ENCODE assay signal across 14 mouse cellular contexts in the genomic region with DNA sequence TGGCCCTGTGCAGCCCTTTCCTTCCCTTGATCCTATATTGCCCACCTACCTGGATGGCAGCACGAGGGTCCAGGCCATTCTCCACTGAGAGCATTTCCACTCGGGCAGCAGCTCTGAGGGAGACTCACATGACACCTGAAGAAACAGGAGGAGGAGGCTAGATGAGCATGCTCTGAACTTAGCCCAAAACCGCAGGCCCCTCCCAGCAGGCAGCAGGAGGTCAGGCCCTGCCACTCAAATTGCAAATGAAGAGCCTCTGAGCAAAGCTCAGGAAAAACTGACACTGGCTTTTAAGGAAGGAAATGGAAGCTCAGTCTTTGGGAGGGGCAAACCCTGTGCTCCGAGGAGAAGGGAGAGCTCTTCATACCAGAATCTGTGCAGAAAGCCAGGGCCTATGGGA. TPM values are rescaled to one million over a fixed set of nuclear protein-coding genes. Genes with fewer than 3 reads are reported as not detected.
A peak's percentile ranks its signal among the peaks of the same experiment; 100 is the strongest.
DNase-seq lines count a peak whose midpoint lies in the region; ATAC-seq and TF ChIP-seq lines count a peak whose summit lies in the region.
"Had no signal": no experiment of that assay in that cellular context is flagged by ENCODE, and none has a peak within 500 bp of the region (broad histone marks: within the 10 kb centered on the region; RNA-seq: fewer than 3 reads in every experiment).

No protein-coding gene starts in this region.

- ATAC-seq in liver, embryonic 14.5 days (ENCODE audit: insufficient read depth) = 0 out of 2 replicates have a peak, but pooled peaks have one; percentile 9
- ATAC-seq in liver, embryonic 12.5 days = no peak
- no peak for ATAC-seq in liver, postnatal 0 days
- no peak for ATAC-seq in frontal cortex, adult (ENCODE audit: low TSS enrichment)
- ATAC-seq: CD4-positive, CD25-positive, alpha-beta regulatory T cell, adult 4 months; hindbrain, postnatal 0 days had no signal

- H3K36me3 ChIP-seq in liver, embryonic 14.5 days (replicated peaks; ENCODE audit: control insufficient read depth, insufficient read depth, low read depth) = no peaks in the 10 kb centered on the region; the same call in 1 of the 2 replicates
- peaks cover 55% of the 10 kb centered on the region for H3K36me3 ChIP-seq in liver, embryonic 12.5 days
- peaks cover 68% of the 10 kb centered on the region for H3K36me3 ChIP-seq in E14TG2a.4 (ENCODE audit: insufficient read depth, low read length)
- peaks cover 6% of the 10 kb centered on the region for H3K36me3 ChIP-seq in liver, postnatal 0 days (replicated peaks; ENCODE audit: insufficient read depth, low read length)
- peaks cover 52% of the 10 kb centered on the region for H3K36me3 ChIP-seq in midbrain, embryonic 10.5 days

- 45% methylated on average over 4 of the region's 4 CpGs for WGBS in liver, embryonic 14.5 days (ENCODE audit: insufficient replicate concordance)
- 49% methylated on average over 4 of the region's 4 CpGs for WGBS in liver, embryonic 12.5 days (ENCODE audit: insufficient replicate concordance)
- WGBS in liver, postnatal 0 days (ENCODE audit: insufficient replicate concordance) = 48% methylated on average over 4 of the region's 4 CpGs
- WGBS in midbrain, embryonic 10.5 days = 59% methylated on average over 4 of the region's 4 CpGs

- H3K4me3 ChIP-seq in liver, embryonic 14.5 days (ENCODE audit: insufficient read depth in 1 of 2, low read depth in 2 of 2, low read length in 2 of 2) = no peak overlapping the region
- no peak overlapping the region for H3K4me3 ChIP-seq in liver, embryonic 12.5 days
- peak overlapping the region; percentile 70 for H3K4me3 ChIP-seq in E14TG2a.4 (replicated peaks; ENCODE audit: low read length)
- H3K4me3 ChIP-seq in liver, postnatal 0 days (ENCODE audit: low read depth, low read length) = no peak overlapping the region
- no peak overlapping the region for H3K4me3 ChIP-seq in midbrain, embryonic 10.5 days
- H3K4me3 ChIP-seq: forebrain, embryonic 10.5 days; left cerebral cortex, adult 2 months had no signal

- no peak overlapping the region for H3K27ac ChIP-seq in liver, embryonic 14.5 days
- H3K27ac ChIP-seq in liver, embryonic 12.5 days = no peak overlapping the region
- 0 out of 2 replicates have a peak overlapping the region, but pooled peaks have one; percentile 16 for H3K27ac ChIP-seq in liver, postnatal 0 days (ENCODE audit: low read depth)
- no peak overlapping the region for H3K27ac ChIP-seq in midbrain, embryonic 10.5 days (replicated peaks)
- H3K27ac ChIP-seq: forebrain, embryonic 10.5 days; hindbrain, postnatal 0 days; left cerebral cortex, adult 2 months had no signal

- DNase-seq in liver, embryonic 14.5 days (ENCODE audit: low read depth in 3 of 3, low spot score in 3 of 3) = no peak
- DNase-seq in WW6 (ENCODE audit: low read depth, low spot score) = peak; percentile 72
- peak; percentile 28 for DNase-seq in liver, postnatal 0 days
- DNase-seq in midbrain, embryonic 10.5 days (ENCODE audit: low spot score) = no peak
- no peak for DNase-seq in yolk sac, embryonic 10.5 days (ENCODE audit: low spot score)
- DNase-seq: adrenal gland, adult 8-10 months; cerebellum, postnatal 14 days had no signal

- no peaks in the 10 kb centered on the region for H3K9me3 ChIP-seq in liver, embryonic 14.5 days (ENCODE audit: control insufficient read depth, low read length)
- H3K9me3 ChIP-seq in liver, embryonic 12.5 days (replicated peaks) = no peaks in the 10 kb centered on the region
- no peaks in the 10 kb centered on the region for H3K9me3 ChIP-seq in E14TG2a.4 (ENCODE audit: low read length)
- H3K9me3 ChIP-seq in liver, postnatal 0 days (ENCODE audit: low read length) = no peaks in the 10 kb centered on the region
- no peaks in the 10 kb centered on the region for H3K9me3 ChIP-seq in midbrain, embryonic 10.5 days (replicated peaks)
- H3K9me3 ChIP-seq: forebrain, embryonic 10.5 days had no signal

- no peak overlapping the region for H3K4me2 ChIP-seq in liver, embryonic 14.5 days (ENCODE audit: low read depth)
- H3K4me2 ChIP-seq in liver, embryonic 12.5 days = no peak overlapping the region
- no peak overlapping the region for H3K4me2 ChIP-seq in liver, postnatal 0 days (ENCODE audit: low read depth, low read length)

- H3K9ac ChIP-seq in liver, embryonic 14.5 days (replicated peaks) = no peak overlapping the region
- no peak overlapping the region for H3K9ac ChIP-seq in liver, embryonic 12.5 days
- no peak overlapping the region for H3K9ac ChIP-seq in liver, postnatal 0 days (replicated peaks)

- H3K27me3 ChIP-seq in liver, embryonic 14.5 days (ENCODE audit: control insufficient read depth, insufficient read depth, low read length) = no peaks in the 10 kb centered on the region
- H3K27me3 ChIP-seq in liver, embryonic 12.5 days (replicated peaks) = no peaks in the 10 kb centered on the region
- no peaks in the 10 kb centered on the region for H3K27me3 ChIP-seq in E14TG2a.4 (ENCODE audit: insufficient read depth, low read length)
- no peaks in the 10 kb centered on the region for H3K27me3 ChIP-seq in liver, postnatal 0 days (ENCODE audit: insufficient read depth, low read length)
- no peaks in the 10 kb centered on the region for H3K27me3 ChIP-seq in midbrain, embryonic 10.5 days (ENCODE audit: low read depth, poor library complexity, severe bottlenecking)

- peaks cover 3% of the 10 kb centered on the region in 2 experiments; a peak in 3 of 4 replicates for H3K4me1 ChIP-seq in liver, embryonic 14.5 days (replicated peaks; ENCODE audit: control insufficient read depth in 2 of 2, insufficient read depth in 2 of 2, low read length in 1 of 2)
- H3K4me1 ChIP-seq in liver, embryonic 12.5 days = peaks cover 23% of the 10 kb centered on the region
- H3K4me1 ChIP-seq in E14TG2a.4 (replicated peaks; ENCODE audit: low read depth, low read length) = peaks cover 89% of the 10 kb centered on the region
- peaks cover 5% of the 10 kb centered on the region; the same call in 1 of the 2 replicates for H3K4me1 ChIP-seq in liver, postnatal 0 days (ENCODE audit: insufficient read depth)
- H3K4me1 ChIP-seq in midbrain, embryonic 10.5 days = no peaks in the 10 kb centered on the region

- no peak for TF ChIP-seq EP300 in liver, embryonic 14.5 days (IDR thresholded peaks at IDR 0.05; ENCODE audit: low read depth)
- no peak for TF ChIP-seq EP300 in liver, postnatal 0 days (IDR thresholded peaks at IDR 0.05; ENCODE audit: low read depth)

- no peak for TF ChIP-seq CTCF in liver, embryonic 14.5 days (IDR thresholded peaks at IDR 0.05; ENCODE audit: low read depth)
- no peak for TF ChIP-seq CTCF in E14TG2a.4 (conservative IDR thresholded peaks at IDR 0.05; ENCODE audit: low read length)
- no peak for TF ChIP-seq CTCF in liver, postnatal 0 days (IDR thresholded peaks at IDR 0.05; ENCODE audit: low read depth)

RNA-seq across cellular contexts. Expression of a gene that starts 8.7 kb away (rescaled TPM):
- 3.7 TPM in 2 replicates for polyA plus RNA-seq in liver, embryonic 14.5 days (2012; rRNA removed)
- polyA plus RNA-seq in liver, embryonic 14.5 days (2014; fragmentation: Nextera tagmentation; extraction: Ambion mirVana) = 3.3 and 3.9 TPM in 2 replicates
- 5.2 and 5.3 TPM in 2 replicates for polyA plus RNA-seq in liver, embryonic 12.5 days (2016; fragmentation: Nextera tagmentation; extraction: Ambion mirVana)
- 2.1 and 2.3 TPM in 2 replicates for polyA plus RNA-seq in liver, postnatal 0 days (2015; fragmentation: Nextera tagmentation; extraction: Ambion mirVana)
- 8.0 and 8.5 TPM in 2 replicates for polyA plus RNA-seq in midbrain, embryonic 10.5 days (2016; fragmentation: Nextera tagmentation; extraction: Ambion mirVana)

RNA-seq across cellular contexts. Expression of a gene that starts 40.3 kb away (rescaled TPM):
- polyA plus RNA-seq in liver, embryonic 14.5 days (2012; rRNA removed) = 2.6 TPM in 2 replicates
- polyA plus RNA-seq in liver, embryonic 14.5 days (2014; fragmentation: Nextera tagmentation; extraction: Ambion mirVana) = 1.4 and 1.5 TPM in 2 replicates
- 2.7 and 4.0 TPM in 2 replicates for polyA plus RNA-seq in liver, embryonic 12.5 days (2016; fragmentation: Nextera tagmentation; extraction: Ambion mirVana)
- 3.2 and 3.3 TPM in 2 replicates for polyA plus RNA-seq in liver, postnatal 0 days (2015; fragmentation: Nextera tagmentation; extraction: Ambion mirVana)
- polyA plus RNA-seq in midbrain, embryonic 10.5 days (2016; fragmentation: Nextera tagmentation; extraction: Ambion mirVana) = 3.8 and 4.1 TPM in 2 replicates

Comparison
In these comparisons a context has a peak if more than half of its experiments do, and no peak if none do; other contexts are left out.
1. DNase-seq: peak in WW6 (single experiment) and liver, postnatal 0 days (single experiment); none in liver, embryonic 14.5 days (0 of 3), midbrain, embryonic 10.5 days (single experiment) and yolk sac, embryonic 10.5 days (single experiment).